Mouse (Mus musculus) kidney, postnatal 36 days (tissue): ENCODE measurements around the gene Wfikkn1.

Source experiments
- DNase-seq, 2 experiments: peaks; one replicate each; pipeline ENCODE4 v3.0.0; 2021 to 2022; ENCODE audit warnings: mixed read lengths in 2 of 2

Wfikkn1 gene

GRCm38 (mm10) chr17:25867836-25868600 lies 12.6 kb downstream of the Wfikkn1 start:
- peak; percentile 78 to 84 for DNase-seq

- DNase-seq, result no peak
These were observed 13.2 kb downstream of the Wfikkn1 start for GRCm38 (mm10) chr17:25867509-25867835.

DNA sequence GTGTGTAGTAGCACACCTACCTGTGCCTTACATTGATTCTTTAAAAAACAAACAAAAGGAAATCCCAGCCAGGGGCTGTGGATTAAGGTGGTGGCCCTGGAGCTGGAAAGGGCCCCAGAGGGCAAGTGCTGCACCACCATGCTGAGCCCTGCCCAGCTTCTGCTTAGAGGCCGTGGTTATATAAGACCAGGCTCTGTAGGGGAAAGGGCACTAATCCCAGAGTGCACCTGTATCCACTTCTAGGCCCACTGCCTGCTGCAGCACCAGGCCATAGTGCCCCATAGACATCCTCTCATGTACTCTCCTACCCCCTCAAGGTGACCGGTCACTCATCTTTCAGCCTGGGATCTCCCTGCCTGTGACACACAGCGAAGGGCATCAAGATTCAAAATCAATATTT lies 14.5 kb downstream of the Wfikkn1 start:
- DNase-seq, result peak; percentile 71 to 78

DNA sequence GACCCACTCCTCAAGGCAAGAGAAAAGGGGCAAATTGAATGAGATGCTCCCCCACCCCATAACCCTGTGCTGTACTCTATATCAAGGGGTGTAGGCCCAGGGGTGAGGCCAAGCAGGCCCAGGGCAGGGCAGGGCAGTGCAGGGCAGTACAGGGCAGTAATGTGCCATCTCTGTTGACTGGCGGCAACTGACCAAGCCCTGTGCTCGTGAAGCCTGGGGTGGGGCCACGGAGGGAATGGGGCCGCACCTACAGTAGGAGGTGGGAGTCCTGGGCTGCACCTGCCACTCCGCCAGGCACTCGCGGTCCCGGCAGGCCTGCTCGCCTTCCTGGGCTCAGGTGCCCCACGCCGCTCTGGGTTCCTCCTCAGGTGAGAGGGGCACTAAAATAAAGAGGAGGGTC lies 15.4 kb downstream of the Wfikkn1 start:
- peak in 1 of 2 experiments; percentile 39 for DNase-seq

DNA sequence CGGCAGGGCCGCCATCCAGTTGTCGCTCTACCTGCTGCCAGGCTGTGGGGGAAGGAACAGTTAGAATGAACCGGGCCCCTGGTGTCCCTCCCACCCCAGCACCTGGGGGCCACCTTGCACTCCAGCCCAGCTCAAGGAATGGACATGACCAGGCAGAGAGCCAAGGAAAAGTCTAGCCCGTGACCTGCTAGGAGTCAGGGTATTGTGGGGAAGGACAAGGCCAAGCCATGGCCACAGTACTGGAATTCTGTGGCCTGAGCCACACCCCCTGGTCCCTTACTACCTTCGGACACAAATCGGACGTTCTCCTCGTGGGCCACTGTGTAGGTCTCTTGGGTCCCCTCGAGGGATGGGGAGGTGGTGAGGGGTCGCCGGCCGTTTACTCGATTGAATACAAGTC lies 16.3 kb downstream of the Wfikkn1 start:
- DNase-seq, result peak; percentile 60 to 61

- peak; percentile 59 to 73 for DNase-seq
These were observed 17.0 kb downstream of the Wfikkn1 start for GRCm38 (mm10) chr17:25863681-25864080.

DNA sequence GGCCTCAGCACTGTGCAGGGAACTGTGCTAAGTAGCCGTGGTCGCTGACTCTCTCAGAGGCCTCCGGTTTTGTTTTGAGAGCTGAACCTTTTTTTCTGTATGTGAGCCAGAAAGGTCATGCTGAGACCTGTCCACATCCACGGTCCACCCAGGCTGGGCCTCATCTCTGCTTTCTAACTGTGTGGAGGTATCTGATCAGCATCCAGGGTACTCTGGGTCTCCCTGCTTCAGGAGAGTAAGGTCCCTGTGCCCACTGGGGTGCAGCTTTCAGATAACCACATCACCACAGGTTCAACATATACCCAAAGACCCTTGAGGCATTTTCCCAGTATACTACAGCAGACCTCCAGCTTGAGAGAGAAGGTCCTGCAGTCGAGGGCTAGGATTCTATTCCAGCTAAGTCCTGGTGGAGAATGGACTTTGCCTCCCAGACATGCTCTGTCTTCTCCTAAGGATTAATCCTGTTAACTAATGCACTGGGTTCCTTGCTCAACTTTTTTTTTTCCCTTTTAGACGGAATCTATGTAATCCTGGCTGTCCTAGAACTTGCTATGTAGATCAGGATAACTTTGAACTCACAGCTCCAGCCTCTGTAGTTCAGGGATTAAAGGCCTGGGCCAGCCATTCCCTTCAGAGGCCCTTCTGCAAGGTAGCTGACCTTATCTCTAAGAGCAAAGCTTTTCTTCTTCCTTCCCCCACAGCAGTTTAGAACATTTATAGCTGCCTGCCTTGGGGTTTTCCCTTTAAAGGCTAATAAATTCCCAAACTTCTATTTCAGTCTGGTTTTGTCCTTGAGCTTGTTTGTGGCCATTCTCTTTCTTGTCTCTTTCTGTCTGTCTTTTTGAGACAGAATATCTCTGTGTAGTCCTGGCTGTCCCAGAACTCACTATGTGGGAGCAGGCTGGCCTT lies 18.7 kb downstream of the Wfikkn1 start:
- DNase-seq, result peak; percentile 34 to 49

DNA sequence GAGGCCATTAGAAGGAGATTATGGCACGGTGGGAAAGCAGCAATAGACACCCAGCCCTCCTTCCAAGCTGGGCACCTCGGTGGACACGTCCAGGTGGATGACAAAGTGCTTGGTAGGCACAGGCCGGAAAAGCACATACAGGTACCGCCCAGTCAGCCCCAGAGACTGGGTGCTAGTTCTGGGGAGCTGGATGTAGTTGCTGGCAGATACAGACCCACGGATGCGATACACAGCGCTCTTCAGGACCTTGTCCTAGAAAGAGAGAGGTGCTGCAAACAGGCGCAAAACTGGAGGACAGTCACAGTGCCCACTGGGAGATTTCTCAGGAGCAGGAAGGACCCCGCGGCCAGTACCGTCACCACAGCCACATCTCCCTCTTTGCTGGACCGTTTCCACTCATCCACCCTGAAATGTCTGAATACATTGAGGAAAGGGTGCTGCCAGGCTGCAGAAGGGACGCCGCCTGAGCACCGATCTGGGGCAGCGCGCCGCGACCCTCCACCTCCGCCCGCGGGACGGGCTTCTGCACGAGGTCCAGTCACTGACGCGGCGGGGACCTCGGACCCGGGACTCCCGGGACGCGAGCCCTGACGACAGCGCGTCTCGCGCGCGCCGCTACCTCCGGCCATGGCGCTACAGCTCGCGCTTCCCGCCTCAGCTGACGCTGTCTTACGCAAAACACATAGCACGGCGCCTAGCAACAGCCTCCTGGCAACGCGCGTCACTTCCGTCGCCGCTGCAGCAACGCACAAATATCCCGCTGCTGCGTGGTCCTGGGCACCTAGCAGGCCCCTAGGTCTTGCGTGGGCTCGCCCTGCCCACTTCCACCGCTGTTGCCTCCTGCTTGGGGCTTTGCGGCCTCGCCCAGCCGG lies 19.6 kb downstream of the Wfikkn1 start, which contains the start of gene Wdr90:
Gene Wdr90, minus strand, starts transcription at position 670 of the 872 bp plus-strand sequence.
- DNase-seq, result peak; percentile 94 to 95

DNA sequence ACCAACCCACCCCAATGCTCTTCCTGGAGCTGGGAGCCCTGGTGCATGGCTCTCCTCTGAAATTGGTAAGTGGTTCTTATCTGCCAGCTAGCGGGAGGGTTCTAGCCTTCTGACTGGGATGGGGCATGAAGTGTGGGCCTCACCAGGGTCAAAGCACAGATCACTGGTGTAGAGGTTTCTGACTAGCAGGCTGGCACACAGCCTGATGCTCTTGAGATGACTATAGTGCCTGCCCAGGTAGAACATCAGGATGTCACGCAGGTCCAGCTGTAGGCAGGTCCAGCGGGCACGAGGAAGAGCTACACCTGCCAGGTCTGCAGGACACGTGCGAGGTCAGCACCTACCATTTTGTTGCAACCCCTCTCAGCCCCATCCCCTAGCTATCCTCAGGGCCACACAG lies 20.4 kb downstream of the Wfikkn1 start:
- no peak for DNase-seq

DNA sequence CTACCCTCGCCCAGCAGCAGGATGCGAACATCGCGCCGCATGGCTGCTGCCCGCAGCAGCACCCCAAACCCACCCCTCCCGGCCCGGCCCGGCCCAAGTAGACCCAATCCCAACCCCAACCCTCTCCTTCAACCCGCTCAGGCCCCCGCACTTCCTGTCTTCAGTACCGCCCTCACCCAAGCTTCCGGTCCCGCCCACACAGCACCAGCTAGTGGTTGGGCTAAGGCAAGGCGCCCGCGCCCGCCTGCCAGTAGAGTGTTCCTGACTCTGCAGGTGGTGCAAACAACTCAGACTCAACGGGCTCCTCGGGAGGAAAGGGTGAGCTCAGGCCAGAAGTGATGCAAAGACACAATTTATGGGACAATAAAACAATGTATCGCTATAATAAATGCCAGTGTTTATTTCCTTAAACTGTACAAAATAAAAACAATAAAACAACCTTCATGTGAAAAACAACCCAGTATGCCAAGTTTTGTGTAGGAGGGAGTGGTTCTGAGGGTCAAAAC lies 36.2 kb downstream of the Wfikkn1 start, which contains the start of gene Rhot2:
Gene Rhot2, minus strand, starts transcription at position 456 of the 506 bp plus-strand sequence.
- DNase-seq, result peak; percentile 98

- DNase-seq, result peak in 1 of 2 experiments; percentile 28
These were observed 36.8 kb downstream of the Wfikkn1 start for GRCm38 (mm10) chr17:25843636-25844395.

- no peak for DNase-seq
These were observed 37.5 kb downstream of the Wfikkn1 start for GRCm38 (mm10) chr17:25843122-25843521.

DNA sequence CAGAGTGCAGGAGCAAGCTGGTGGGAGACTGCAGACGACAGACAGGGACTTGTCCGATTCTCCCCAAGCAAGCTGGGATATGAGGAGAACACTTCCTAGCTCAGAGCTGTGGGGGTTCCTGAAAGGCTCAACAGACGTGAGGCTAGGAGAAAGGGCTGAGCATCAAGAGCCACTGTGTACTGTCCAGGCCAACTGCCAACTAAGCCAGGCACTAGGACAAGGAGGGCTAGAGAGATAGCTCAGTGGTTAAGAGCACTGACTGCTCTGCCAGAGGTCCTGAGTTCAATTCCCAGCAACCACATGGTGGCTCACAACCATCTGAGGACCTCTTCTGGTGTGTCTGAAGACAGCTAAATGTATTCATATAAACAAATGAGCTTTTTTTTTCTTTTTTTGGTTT lies 38.1 kb downstream of the Wfikkn1 start:
- no peak for DNase-seq

DNA sequence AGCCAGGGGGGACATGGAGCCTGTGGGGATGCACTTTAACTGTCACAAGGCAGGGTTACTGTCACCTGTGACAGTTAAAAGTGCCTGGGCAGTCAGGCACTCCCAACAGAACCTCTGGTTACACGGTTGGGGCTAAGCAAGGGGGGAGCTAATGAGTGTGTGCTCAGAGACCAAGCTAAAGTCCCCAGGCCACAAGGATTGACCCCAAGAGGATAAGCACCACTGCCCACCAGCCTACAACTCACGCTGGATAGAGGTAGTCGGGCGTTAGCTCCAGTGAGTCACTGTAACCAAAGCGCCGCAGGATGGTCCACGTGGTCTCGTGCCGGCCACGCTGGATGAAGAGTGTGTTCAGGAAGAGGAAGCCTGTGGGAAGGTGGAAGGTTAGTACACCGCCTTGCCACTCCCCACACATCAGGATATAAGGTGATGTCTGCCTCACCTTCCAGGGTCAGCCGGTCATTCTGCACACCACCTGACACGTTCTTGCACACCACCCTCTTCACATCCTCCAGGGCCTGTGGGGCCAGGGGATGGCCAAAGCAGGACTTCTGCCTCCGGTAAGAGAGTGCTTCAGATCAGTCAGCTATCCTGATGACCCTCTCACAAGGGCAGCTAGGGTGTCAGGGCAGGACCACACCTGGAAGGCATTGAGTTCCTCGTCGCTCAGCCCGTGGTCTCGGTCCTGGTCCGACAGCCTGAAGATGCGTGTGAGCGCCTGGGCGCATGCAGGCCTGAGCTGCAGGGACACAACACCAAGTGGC lies 39.4 kb downstream of the Wfikkn1 start, which contains the start of gene Gm20683:
Gene Gm20683, minus strand, starts transcription at position 647 of the 764 bp plus-strand sequence.
- DNase-seq, result no peak

DNA sequence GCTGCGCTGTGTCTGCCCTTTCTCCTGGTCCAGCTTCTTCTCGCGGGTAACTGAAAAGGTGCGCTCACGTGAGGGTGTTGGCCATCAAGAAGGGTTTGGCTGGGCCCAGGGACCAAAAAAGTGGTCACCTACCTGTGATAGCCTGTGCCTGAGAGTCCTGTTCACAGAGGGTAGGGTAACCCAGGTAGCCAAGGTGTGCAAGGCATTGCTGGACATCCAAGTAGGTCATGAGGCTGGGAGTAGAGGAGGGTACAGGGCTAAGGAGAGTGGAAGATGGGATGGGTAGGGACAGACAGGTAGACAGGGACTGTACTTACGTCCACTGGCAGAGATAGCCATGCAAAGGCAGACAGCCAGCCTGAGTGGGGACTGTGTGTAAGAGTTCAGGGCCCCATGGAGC lies 40.1 kb downstream of the Wfikkn1 start:
- no peak for DNase-seq

DNA sequence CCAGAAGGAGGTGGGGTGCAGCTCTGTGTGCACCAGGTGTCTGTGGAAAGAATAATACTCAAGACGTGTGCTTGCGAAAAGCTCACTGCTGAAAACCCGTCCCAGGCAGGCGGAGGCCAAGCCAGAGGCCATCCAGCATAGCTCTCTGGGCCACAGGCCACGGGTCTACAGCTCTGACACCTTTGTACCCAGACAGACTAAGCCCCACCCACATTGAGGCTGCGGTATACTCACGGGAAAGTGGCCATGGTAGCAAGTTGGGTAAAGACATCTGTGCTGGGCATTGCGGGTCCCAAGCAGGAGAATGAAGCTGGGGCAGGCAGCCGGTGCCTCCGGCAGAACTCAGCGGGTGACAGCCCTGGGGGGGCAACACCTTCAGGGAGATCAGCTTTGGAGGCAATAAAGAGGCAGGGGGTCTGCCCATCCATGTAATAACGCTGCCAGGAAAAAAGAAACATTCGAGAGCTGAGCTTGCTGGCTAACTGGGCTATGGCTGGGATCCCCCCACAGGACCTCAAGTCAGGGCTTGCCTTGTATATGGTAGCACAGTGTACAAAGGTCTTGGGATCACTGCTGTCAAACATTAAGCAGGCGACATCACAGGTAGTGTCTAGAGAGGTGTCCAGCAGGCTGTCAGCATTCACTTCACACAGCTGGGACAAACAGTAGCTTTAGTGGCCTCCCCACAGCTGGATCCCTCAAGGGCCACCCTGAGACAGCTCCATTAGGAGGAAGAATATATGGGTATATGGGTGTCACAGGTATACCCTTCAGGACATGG lies 41.0 kb downstream of the Wfikkn1 start:
- peak; percentile 73 to 76 for DNase-seq

GRCm38 (mm10) chr17:25838904-25839303 lies 41.8 kb downstream of the Wfikkn1 start:
- no peak for DNase-seq

GRCm38 (mm10) chr17:25837533-25837932 lies 43.1 kb downstream of the Wfikkn1 start:
- no peak for DNase-seq

DNA sequence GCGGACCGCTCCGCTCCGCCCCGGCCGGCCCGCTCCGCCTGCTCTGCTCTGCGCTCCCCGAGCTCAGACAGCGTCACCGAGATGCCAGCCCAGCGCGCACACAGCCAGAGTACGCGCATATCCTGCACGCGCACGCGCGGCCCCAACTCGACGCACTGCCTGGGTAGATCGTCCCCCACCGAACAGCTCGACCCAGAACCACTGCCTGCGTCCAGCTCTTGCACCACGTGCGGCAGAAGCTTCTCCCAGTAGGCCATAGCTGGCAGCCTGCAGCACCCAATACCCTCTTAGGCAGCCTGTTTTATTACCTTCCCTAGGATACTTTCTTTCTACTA lies 43.6 kb downstream of the Wfikkn1 start, which contains the start of gene Rhbdl1:
Gene Rhbdl1, minus strand, starts transcription at position 220 of the 335 bp plus-strand sequence.
- peak; percentile 76 to 82 for DNase-seq
